Mouse (Mus musculus) right cerebral cortex, postnatal 36 days (tissue): ENCODE results near the gene Dpep1.
"Not testable (repeated sequence)": the region's sequence is repeated elsewhere in the genome, so short reads cannot be mapped to it uniquely, and the experiment has no call there.

Experiments used
- DNase-seq, 2 experiments: peaks; one replicate each; pipeline ENCODE4 v3.0.0; 2022; ENCODE audit warnings: low spot score in 2 of 2, mixed read lengths in 1 of 2

Dpep1 gene

GRCm38 (mm10) chr8:123185566-123186409 is at the start of gene Dpep1:
Gene Dpep1 (plus strand): TSS chr8:123186242.
- DNase-seq: no peak

GRCm38 (mm10) chr8:123136287-123136686 is 49.8 kb upstream of the Dpep1 start:
- DNase-seq: no peak

GRCm38 (mm10) chr8:123137645-123138077 is 48.4 kb upstream of the Dpep1 start:
- DNase-seq: peak; percentile 57 to 77

- no peak for DNase-seq
These were observed 47.3 kb upstream of the Dpep1 start for GRCm38 (mm10) chr8:123138741-123139140.

- DNase-seq: peak; percentile 58 to 66
These were observed 44.1 kb upstream of the Dpep1 start for GRCm38 (mm10) chr8:123141741-123142462.

- DNase-seq: no peak
These were observed 40.8 kb upstream of the Dpep1 start for GRCm38 (mm10) chr8:123145279-123145678.

GRCm38 (mm10) chr8:123146390-123146789 is 39.7 kb upstream of the Dpep1 start:
- peak in 1 of 2 experiments; percentile 23 for DNase-seq

GRCm38 (mm10) chr8:123150737-123151171 is 35.3 kb upstream of the Dpep1 start:
- peak in 1 of 2 experiments; percentile 40 for DNase-seq

GRCm38 (mm10) chr8:123155177-123155576 is 30.9 kb upstream of the Dpep1 start:
- no peak for DNase-seq

- DNase-seq: no peak
These were observed 29.8 kb upstream of the Dpep1 start for GRCm38 (mm10) chr8:123156070-123156773.

GRCm38 (mm10) chr8:123157888-123158465 is 28.1 kb upstream of the Dpep1 start, which contains the start of gene Sult5a1:
Gene Sult5a1 (minus strand): TSS chr8:123158315.
- no peak for DNase-seq

- no peak for DNase-seq
These were observed 4.7 kb upstream of the Dpep1 start for GRCm38 (mm10) chr8:123181391-123181790.

GRCm38 (mm10) chr8:123188006-123188405 is 2.0 kb downstream of the Dpep1 start:
- DNase-seq: no peak

GRCm38 (mm10) chr8:123188841-123189240 is 2.8 kb downstream of the Dpep1 start:
- DNase-seq: no peak

- peak; percentile 77 to 79 for DNase-seq
These were observed 4.6 kb downstream of the Dpep1 start for GRCm38 (mm10) chr8:123190678-123191077.

GRCm38 (mm10) chr8:123191908-123192307 is 5.9 kb downstream of the Dpep1 start:
- DNase-seq: no peak

- no peak for DNase-seq
These were observed 7.7 kb downstream of the Dpep1 start for GRCm38 (mm10) chr8:123193771-123194170.

- not testable (repeated sequence) for DNase-seq
These were observed 11.0 kb downstream of the Dpep1 start for GRCm38 (mm10) chr8:123197016-123197415.

GRCm38 (mm10) chr8:123199864-123200263 is 13.8 kb downstream of the Dpep1 start:
- no peak for DNase-seq

GRCm38 (mm10) chr8:123202288-123202687 is 16.2 kb downstream of the Dpep1 start:
- peak in 1 of 2 experiments; percentile 28 for DNase-seq

GRCm38 (mm10) chr8:123203571-123203970 is 17.5 kb downstream of the Dpep1 start:
- no peak for DNase-seq

GRCm38 (mm10) chr8:123211876-123212275 is 25.8 kb downstream of the Dpep1 start:
- DNase-seq: no peak
